ENCODE assay signal across 8 mouse cellular contexts in genomic region chr1:42490856-42491643, GRCm38 (mm10).
DNase-seq lines count a peak whose midpoint lies in the region; ATAC-seq and TF ChIP-seq lines count a peak whose summit lies in the region.

No protein-coding gene starts in this region.

- TF ChIP-seq EP300 in ES-Bruce4 (IDR thresholded peaks at IDR 0.05; ENCODE audit: insufficient read depth, low read depth, low read length), result no peak

- H3K27ac ChIP-seq in ES-Bruce4 (ENCODE audit: insufficient read depth, low read length), result no peak overlapping the region
- peak overlapping the region; percentile 79 for H3K27ac ChIP-seq in intestine, embryonic 16.5 days (ENCODE audit: low read length)
- no peak overlapping the region for H3K27ac ChIP-seq in liver, embryonic 16.5 days (ENCODE audit: low read length)

- ATAC-seq in intestine, embryonic 16.5 days, result peak; percentile 87
- ATAC-seq in liver, embryonic 16.5 days (ENCODE audit: low read depth), result peak; percentile 61

- no peaks in the 10 kb centered on the region for H3K36me3 ChIP-seq in ES-Bruce4 (ENCODE audit: control insufficient read depth, insufficient read depth, low read length, poor library complexity, severe bottlenecking)
- H3K36me3 ChIP-seq in intestine, embryonic 16.5 days (ENCODE audit: control insufficient read depth, insufficient read depth, low read length), result no peaks in the 10 kb centered on the region
- H3K36me3 ChIP-seq in liver, embryonic 16.5 days (ENCODE audit: control insufficient read depth, insufficient read depth), result no peaks in the 10 kb centered on the region

- peak overlapping the region; percentile 51 for H3K4me3 ChIP-seq in ES-Bruce4 (ENCODE audit: low read depth, low read length)
- H3K4me3 ChIP-seq in intestine, embryonic 16.5 days (ENCODE audit: low read length), result peak overlapping the region; percentile 45
- H3K4me3 ChIP-seq in liver, embryonic 16.5 days (ENCODE audit: low read depth, low read length), result no peak overlapping the region

- TF ChIP-seq POLR2A in ES-Bruce4 (IDR thresholded peaks at IDR 0.05; ENCODE audit: insufficient read depth, low read length), result no peak

- no peak for TF ChIP-seq CTCF in ES-Bruce4 (IDR thresholded peaks at IDR 0.05; ENCODE audit: low read depth, low read length)

- no peaks in the 10 kb centered on the region for H3K9me3 ChIP-seq in ES-Bruce4 (replicated peaks; ENCODE audit: control insufficient read depth, insufficient read depth, low read length, poor library complexity, severe bottlenecking)
- H3K9me3 ChIP-seq in intestine, embryonic 16.5 days (ENCODE audit: control insufficient read depth, low read length), result no peaks in the 10 kb centered on the region
- H3K9me3 ChIP-seq in liver, embryonic 16.5 days (replicated peaks; ENCODE audit: control insufficient read depth, low read length), result no peaks in the 10 kb centered on the region

- H3K9ac ChIP-seq in ES-Bruce4 (ENCODE audit: low read depth, poor library complexity, severe bottlenecking), result peak overlapping the region; percentile 44; the same call in 1 of the 2 replicates
- H3K9ac ChIP-seq in intestine, embryonic 16.5 days (ENCODE audit: low read depth, low read length), result peak overlapping the region; percentile 70
- no peak overlapping the region for H3K9ac ChIP-seq in liver, embryonic 16.5 days (ENCODE audit: low read depth, low read length)

- peak; percentile 20 for DNase-seq in embryo, embryonic 11.5 days (ENCODE audit: low read depth, low spot score)
- no peak for DNase-seq in urinary bladder, postnatal 10 days (ENCODE audit: low spot score)
- no peak for DNase-seq in MN1 (ENCODE audit: low spot score)
- no peak for DNase-seq in spleen, postnatal 36 days (ENCODE audit: low spot score in 2 of 2)
- DNase-seq in cerebellum, adult 18-20 months, result no peak

- H3K4me2 ChIP-seq in intestine, embryonic 16.5 days (ENCODE audit: low read depth, low read length), result peak overlapping the region; percentile 69
- H3K4me2 ChIP-seq in liver, embryonic 16.5 days (ENCODE audit: low read depth, low read length), result peak overlapping the region; percentile 25

- whole genome bisulfite sequencing in intestine, embryonic 16.5 days, result 25% methylated on average over 11 of the region's 11 CpGs
- WGBS in liver, embryonic 16.5 days (ENCODE audit: insufficient replicate concordance), result 25% methylated on average over 11 of the region's 11 CpGs

- 0 out of 2 replicates have a peak, but pooled peaks cover 2% of the 10 kb centered on the region for H3K27me3 ChIP-seq in ES-Bruce4 (ENCODE audit: control insufficient read depth, insufficient read depth, low read length, poor library complexity, severe bottlenecking)
- no peaks in the 10 kb centered on the region for H3K27me3 ChIP-seq in intestine, embryonic 16.5 days (replicated peaks; ENCODE audit: control insufficient read depth, insufficient read depth, low read length)
- no peaks in the 10 kb centered on the region for H3K27me3 ChIP-seq in liver, embryonic 16.5 days (ENCODE audit: control insufficient read depth, insufficient read depth, low read depth, low read length)

- H3K4me1 ChIP-seq in ES-Bruce4 (ENCODE audit: control insufficient read depth, insufficient read depth, low read length), result no peaks in the 10 kb centered on the region
- H3K4me1 ChIP-seq in intestine, embryonic 16.5 days (ENCODE audit: control insufficient read depth, insufficient read depth, low read length), result peaks cover 10% of the 10 kb centered on the region
- no peaks in the 10 kb centered on the region for H3K4me1 ChIP-seq in liver, embryonic 16.5 days (ENCODE audit: control insufficient read depth, low read depth, low read length)
